Mouse (Mus musculus) lung, embryonic 15.5 days (tissue): ENCODE results near the gene Gjc2. TPM values are rescaled to one million over a fixed set of nuclear protein-coding genes. Genes with fewer than 3 reads are reported as not detected.

Experiments used
- ATAC-seq: fragments of 200-750 bp; cut with Nextera tagmentation; 2 replicates; pipeline ENCODE4 v1.8.0; 2017; ENCODE audit warnings: moderate number of reproducible peaks, borderline replicate concordance; ENCODE audit not compliant: low FRiP score, low TSS enrichment; ENCODE audit errors: extremely low read depth
- H3K27ac ChIP-seq: fragments of 300-500 bp; sonication (generic); 2 replicates; pipeline ENCODE4 v1.5.1; 2015; ENCODE audit warnings: moderate library complexity, mild to moderate bottlenecking, inconsistent platforms
- H3K27me3 ChIP-seq: fragments of 300-500 bp; sonication (generic); 2 replicates; pipeline ENCODE4 v1.6.1; 2015; ENCODE audit warnings: inconsistent platforms
- H3K36me3 ChIP-seq: fragments of 300-500 bp; sonication (generic); 2 replicates; pipeline ENCODE4 v1.6.1; 2015; ENCODE audit warnings: inconsistent platforms
- H3K4me1 ChIP-seq: fragments of 300-500 bp; sonication (generic); 2 replicates; pipeline ENCODE4 v1.6.1; 2015; ENCODE audit warnings: inconsistent platforms
- H3K4me2 ChIP-seq: fragments of 300-500 bp; sonication (generic); 2 replicates; pipeline ENCODE4 v1.6.1; 2015; ENCODE audit warnings: inconsistent platforms, mild to moderate bottlenecking, moderate library complexity
- H3K4me3 ChIP-seq: fragments of 300-500 bp; sonication (generic); 2 replicates; pipeline ENCODE4 v1.5.1; 2015; ENCODE audit warnings: mild to moderate bottlenecking, inconsistent platforms
- H3K9ac ChIP-seq: fragments of 300-500 bp; sonication (generic); 2 replicates; pipeline ENCODE4 v1.6.1; 2015; ENCODE audit warnings: inconsistent platforms
- H3K9me3 ChIP-seq: fragments of 300-500 bp; sonication (generic); 2 replicates; pipeline ENCODE4 v1.6.1; 2016; ENCODE audit warnings: inconsistent platforms
- WGBS: fragments of 180-500 bp; shearing (Covaris S2); methylation state at CpG from one replicate; pipeline ENCODE4 v1.1.7; 2015; 5-methylcytosine and 5-hydroxymethylcytosine counted together
- polyA plus RNA-seq: library from polyadenylated mRNA; unstranded; fragments of >200 nt; fragmentation: Nextera tagmentation; extraction: Ambion mirVana; gene quantifications from 2 replicates; pipeline ENCODE4 v1.2.1, GENCODE M21; 2015

The Gjc2 gene
- polyA plus RNA-seq, 1 experiment from 2014 or later, result 0.56 TPM

GRCm38 (mm10) chr11:59202081-59202995, 19.3 kb upstream of the Gjc2 start, which contains the start of gene Mrpl55:
Mrpl55 (plus strand) TSS chr11:59202486.
- Histone ChIP-seq H3K4me1 (peaks cover 20% of the 10 kb centered on the region), H3K27me3 (no peaks in the 10 kb centered on the region), H3K36me3 (peaks cover 41% of the 10 kb centered on the region), H3K27ac (peak within 1 kb of the TSS; percentile 85), H3K4me2 (peak within 1 kb of the TSS; percentile 91), H3K4me3 (peak within 1 kb of the TSS; percentile 95), H3K9ac (peak within 1 kb of the TSS; percentile 96), H3K9me3 (no peaks in the 10 kb centered on the region)
- WGBS, result under 1% methylated on average over 63 of the region's 63 CpGs
- ATAC-seq, result peak; percentile 92

GRCm38 (mm10) chr11:59201216-59202002, 18.4 kb upstream of the Gjc2 start:
- peaks cover 35% of the 10 kb centered on the region for H3K36me3 ChIP-seq
- 0 out of 2 replicates have a peak, but pooled peaks have one; percentile 8 for ATAC-seq
- peak overlapping the region; percentile 95 for H3K4me3 ChIP-seq
- H3K4me2 ChIP-seq, result peak overlapping the region; percentile 91
- peak overlapping the region; percentile 85 for H3K27ac ChIP-seq
- H3K4me1 ChIP-seq, result peaks cover 20% of the 10 kb centered on the region
- no peaks in the 10 kb centered on the region for H3K9me3 ChIP-seq
- H3K9ac ChIP-seq, result peak overlapping the region; percentile 96
- no peaks in the 10 kb centered on the region for H3K27me3 ChIP-seq
- 24% methylated on average over 16 of the region's 16 CpGs for WGBS

- Histone ChIP-seq H3K4me1 (peaks cover 7% of the 10 kb centered on the region), H3K27ac (peak overlapping the region; percentile 38), H3K27me3 (no peaks in the 10 kb centered on the region), H3K9ac (no peak overlapping the region), H3K9me3 (no peaks in the 10 kb centered on the region), H3K36me3 (peaks cover 18% of the 10 kb centered on the region), H3K4me3 (no peak overlapping the region), H3K4me2 (no peak overlapping the region)
- ATAC-seq, result no peak
Measured at GRCm38 (mm10) chr11:59196230-59196629, 13.2 kb upstream of the Gjc2 start.

GRCm38 (mm10) chr11:59192059-59192386, 9.0 kb upstream of the Gjc2 start, which contains the start of gene Guk1:
Guk1 (minus strand) TSS chr11:59192212.
- Histone ChIP-seq H3K36me3 (no peaks in the 10 kb centered on the region), H3K4me2 (peak within 1 kb of the TSS; percentile 73), H3K27me3 (no peaks in the 10 kb centered on the region), H3K9me3 (no peaks in the 10 kb centered on the region), H3K4me3 (peak within 1 kb of the TSS; percentile 68), H3K27ac (peak within 1 kb of the TSS; percentile 93), H3K4me1 (peaks cover 11% of the 10 kb centered on the region), H3K9ac (peak within 1 kb of the TSS; percentile 53)
- ATAC-seq, result peak; percentile 4; the same call in 1 of the 2 replicates
- 3% methylated on average over 16 of the region's 16 CpGs for WGBS

- H3K9me3 ChIP-seq, result no peaks in the 10 kb centered on the region
- no peaks in the 10 kb centered on the region for H3K36me3 ChIP-seq
- H3K9ac ChIP-seq, result peak overlapping the region; percentile 53
- H3K4me3 ChIP-seq, result peak overlapping the region; percentile 68
- peak overlapping the region; percentile 73 for H3K4me2 ChIP-seq
- no peaks in the 10 kb centered on the region for H3K27me3 ChIP-seq
- under 1% methylated on average over 59 of the region's 59 CpGs for WGBS
- H3K27ac ChIP-seq, result peak overlapping the region; percentile 93
- peak; percentile 92 for ATAC-seq
- peaks cover 11% of the 10 kb centered on the region for H3K4me1 ChIP-seq
Measured at GRCm38 (mm10) chr11:59191231-59192058, 8.4 kb upstream of the Gjc2 start.

- H3K27ac ChIP-seq, result no peak overlapping the region
- 63% methylated on average over 6 of the region's 6 CpGs for WGBS
- H3K9ac ChIP-seq, result no peak overlapping the region
- no peaks in the 10 kb centered on the region for H3K9me3 ChIP-seq
- no peak overlapping the region for H3K4me3 ChIP-seq
- no peak for ATAC-seq
- H3K36me3 ChIP-seq, result peaks cover 20% of the 10 kb centered on the region
- no peaks in the 10 kb centered on the region for H3K27me3 ChIP-seq
- H3K4me2 ChIP-seq, result no peak overlapping the region
- peaks cover 17% of the 10 kb centered on the region for H3K4me1 ChIP-seq
Measured at GRCm38 (mm10) chr11:59187706-59188105, 4.7 kb upstream of the Gjc2 start.

- ATAC-seq, result no peak
- peaks cover 20% of the 10 kb centered on the region for H3K36me3 ChIP-seq
- WGBS, result 88% methylated on average over 5 of the region's 5 CpGs
Measured at GRCm38 (mm10) chr11:59185490-59185889, 2.5 kb upstream of the Gjc2 start.

GRCm38 (mm10) chr11:59183821-59184220, 808 bp upstream of the Gjc2 start:
- Histone ChIP-seq H3K36me3 (peaks cover 20% of the 10 kb centered on the region), H3K9me3 (no peaks in the 10 kb centered on the region), H3K9ac (no peak overlapping the region), H3K4me1 (peaks cover 6% of the 10 kb centered on the region), H3K4me3 (no peak overlapping the region), H3K27ac (no peak overlapping the region), H3K4me2 (no peak overlapping the region), H3K27me3 (peaks cover 12% of the 10 kb centered on the region)
- 26% methylated on average over 3 of the region's 3 CpGs for WGBS
- no peak for ATAC-seq

More at GRCm38 (mm10) chr11:59185490-59185889, 2.5 kb upstream of the Gjc2 start:
- H3K27ac ChIP-seq, result no peak overlapping the region
- no peaks in the 10 kb centered on the region for H3K27me3 ChIP-seq
- no peak overlapping the region for H3K9ac ChIP-seq
- peaks cover 12% of the 10 kb centered on the region for H3K4me1 ChIP-seq
- no peaks in the 10 kb centered on the region for H3K9me3 ChIP-seq
- no peak overlapping the region for H3K4me3 ChIP-seq
- H3K4me2 ChIP-seq, result no peak overlapping the region

- Histone ChIP-seq H3K27me3 (peaks cover 60% of the 10 kb centered on the region), H3K9me3 (no peaks in the 10 kb centered on the region), H3K4me2 (peak overlapping the region; percentile 45), H3K9ac (no peak overlapping the region), H3K4me1 (0 out of 2 replicates have a peak, but pooled peaks cover 10% of the 10 kb centered on the region), H3K4me3 (peak overlapping the region; percentile 24), H3K36me3 (no peaks in the 10 kb centered on the region), H3K27ac (no peak overlapping the region)
- ATAC-seq, result no peak
- 6% methylated on average over 34 of the region's 34 CpGs for WGBS
Measured at GRCm38 (mm10) chr11:59176921-59177320, 6.1 kb downstream of the Gjc2 start.

GRCm38 (mm10) chr11:59176475-59176874, 6.5 kb downstream of the Gjc2 start:
- H3K27me3 ChIP-seq, result peaks cover 60% of the 10 kb centered on the region
- no peak overlapping the region for H3K9ac ChIP-seq
- H3K36me3 ChIP-seq, result no peaks in the 10 kb centered on the region
- H3K4me3 ChIP-seq, result peak overlapping the region; percentile 24
- H3K9me3 ChIP-seq, result no peaks in the 10 kb centered on the region
- ATAC-seq, result no peak
- H3K4me2 ChIP-seq, result peak overlapping the region; percentile 45
- no peak overlapping the region for H3K27ac ChIP-seq
- 1% methylated on average over 47 of the region's 48 CpGs for WGBS
- 0 out of 2 replicates have a peak, but pooled peaks cover 10% of the 10 kb centered on the region for H3K4me1 ChIP-seq

GRCm38 (mm10) chr11:59174189-59174838, 8.7 kb downstream of the Gjc2 start:
- no peak overlapping the region for H3K4me3 ChIP-seq
- WGBS, result 52% methylated on average over 6 of the region's 6 CpGs

More at GRCm38 (mm10) chr11:59174189-59174838, 8.7 kb downstream of the Gjc2 start:
- Histone ChIP-seq H3K9ac (no peak overlapping the region), H3K27ac (no peak overlapping the region), H3K36me3 (no peaks in the 10 kb centered on the region), H3K4me1 (0 out of 2 replicates have a peak, but pooled peaks cover 10% of the 10 kb centered on the region), H3K9me3 (no peaks in the 10 kb centered on the region), H3K27me3 (peaks cover 52% of the 10 kb centered on the region), H3K4me2 (no peak overlapping the region)
- no peak for ATAC-seq
